Comparison of ENCODE assay signal across 17 mouse cellular contexts in the genomic region with DNA sequence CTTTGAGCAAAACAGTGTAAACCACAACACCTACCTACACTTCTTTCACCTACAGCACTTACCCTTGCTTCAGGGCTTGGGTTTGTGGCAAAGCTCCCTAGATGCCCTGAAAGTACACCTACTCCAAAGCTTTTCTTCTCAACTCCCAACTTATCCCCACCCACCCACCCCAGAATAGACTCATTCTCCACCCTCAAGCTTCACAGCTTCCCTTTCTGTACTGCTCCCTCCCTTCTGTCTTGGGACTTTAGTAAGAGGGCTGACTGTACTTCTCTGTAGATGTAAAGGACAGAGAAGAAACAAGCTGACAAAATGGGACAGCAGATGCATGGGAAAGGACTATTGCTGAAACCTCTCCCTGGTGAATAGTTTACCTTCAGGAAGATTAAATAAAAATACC.
"Had no signal": no experiment of that assay in that cellular context is flagged by ENCODE, and none has a peak within 500 bp of the region (broad histone marks: within the 10 kb centered on the region; RNA-seq: fewer than 3 reads in every experiment).

No protein-coding gene starts in this region.

- DNase-seq: lung, adult 18-20 months; lung, embryonic 14.5 days; lung, postnatal 10 days; lung, postnatal 4 days; midbrain, embryonic 14.5 days; retina, postnatal 1 day; right cerebral cortex, postnatal 14 days; right cerebral cortex, postnatal 4 days; spleen, adult 18-20 months; thymus, adult 2 months; thymus, postnatal 25 days; thymus, postnatal 4 days had no signal

- H3K36me3 ChIP-seq: midbrain, embryonic 10.5 days; midbrain, embryonic 12.5 days; neural tube, embryonic 12.5 days had no signal

- H3K4me3 ChIP-seq: midbrain, embryonic 10.5 days; midbrain, embryonic 12.5 days; myocyte; neural tube, embryonic 12.5 days had no signal

- H3K9me3 ChIP-seq: midbrain, embryonic 10.5 days; midbrain, embryonic 12.5 days; neural tube, embryonic 12.5 days had no signal

- H3K9ac ChIP-seq: lung, embryonic 14.5 days; midbrain, embryonic 12.5 days; neural tube, embryonic 12.5 days had no signal

- H3K4me2 ChIP-seq: lung, embryonic 14.5 days; midbrain, embryonic 12.5 days; neural tube, embryonic 12.5 days had no signal

- ATAC-seq: midbrain, embryonic 16.5 days had no signal

- H3K27me3 ChIP-seq: midbrain, embryonic 12.5 days; neural tube, embryonic 12.5 days had no signal

- H3K4me1 ChIP-seq: midbrain, embryonic 10.5 days; midbrain, embryonic 12.5 days; neural tube, embryonic 12.5 days had no signal

- H3K27ac ChIP-seq: midbrain, embryonic 10.5 days; midbrain, embryonic 12.5 days; neural tube, embryonic 12.5 days had no signal
